Mouse (Mus musculus): ENCODE data around the gene Dlg2. TPM values are rescaled to one million over a fixed set of nuclear protein-coding genes. Genes with fewer than 3 reads are reported as not detected.

The Dlg2 gene
- total and polyA plus RNA-seq, 3 experiments, result 0.49 to 0.68 TPM; not detected in 1

DNA sequence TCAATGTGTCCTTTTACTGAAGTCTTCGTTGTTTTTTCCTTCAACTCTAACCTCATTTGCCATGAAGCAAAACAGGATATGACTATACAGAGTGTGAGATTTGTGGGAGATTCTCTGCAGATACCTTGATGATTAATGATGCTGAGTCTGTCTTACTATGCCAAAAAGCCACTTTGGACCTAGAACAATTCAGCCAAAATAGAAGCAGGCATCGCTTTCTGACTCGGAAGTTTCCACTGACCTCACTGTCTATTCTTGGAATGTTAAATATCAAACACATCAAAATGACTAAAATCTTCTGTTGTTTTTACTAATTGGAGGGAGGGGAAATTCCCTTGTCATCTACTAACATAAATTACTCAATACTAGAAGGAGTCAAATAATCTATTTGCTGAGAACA, 1657.8 kb downstream of the Dlg2 start:
- no peak for ATAC-seq (ENCODE audit: extremely low read depth, insufficient number of reproducible peaks, low FRiP score, poor library complexity, severe bottlenecking)
- Histone ChIP-seq H3K36me3 (replicated peaks) (no peaks in the 10 kb centered on the region), H3K4me1 (ENCODE audit: insufficient read depth, low read depth, low read length) (no peaks in the 10 kb centered on the region), H3K27me3 (ENCODE audit: insufficient read depth, low read length) (no peaks in the 10 kb centered on the region), H3K4me3 (ENCODE audit: low read depth, low read length) (no peak overlapping the region), H3K9me3 (replicated peaks) (no peaks in the 10 kb centered on the region)
- TF ChIP-seq CTCF (IDR thresholded peaks at IDR 0.05; ENCODE audit: low read depth, low read length), result no peak
- no peak for TF ChIP-seq GATA1 (IDR thresholded peaks at IDR 0.05; ENCODE audit: borderline replicate concordance, low read length)
- no peak for TF ChIP-seq TAL1 (conservative IDR thresholded peaks at IDR 0.05; ENCODE audit: low read depth, low read length)
- no peak for TF ChIP-seq POLR2AphosphoS5 (IDR thresholded peaks at IDR 0.05; ENCODE audit: insufficient replicate concordance, low read depth, low read length)
- no peak for TF ChIP-seq GATA2 (IDR thresholded peaks at IDR 0.05; ENCODE audit: borderline replicate concordance, low read depth, low read length)
- DNase-seq (ENCODE audit: low spot score), result no peak

- H3K9me3 ChIP-seq (replicated peaks), result no peaks in the 10 kb centered on the region
- DNase-seq (ENCODE audit: low spot score), result no peak
These were observed 1659.2 kb downstream of the Dlg2 start for GRCm38 (mm10) chr7:92135624-92136023.

GRCm38 (mm10) chr7:92140051-92140817, 1663.8 kb downstream of the Dlg2 start:
- Histone ChIP-seq H3K4me3 (ENCODE audit: low read depth, low read length) (no peak overlapping the region), H3K36me3 (replicated peaks) (no peaks in the 10 kb centered on the region), H3K9me3 (replicated peaks) (no peaks in the 10 kb centered on the region), H3K27me3 (ENCODE audit: insufficient read depth, low read length) (no peaks in the 10 kb centered on the region), H3K4me1 (ENCODE audit: insufficient read depth, low read depth, low read length) (no peaks in the 10 kb centered on the region)
- DNase-seq (ENCODE audit: low spot score) (no peak), ATAC-seq (ENCODE audit: extremely low read depth, insufficient number of reproducible peaks, low FRiP score, poor library complexity, severe bottlenecking) (no peak)
- no peak for TF ChIP-seq POLR2AphosphoS5 (IDR thresholded peaks at IDR 0.05; ENCODE audit: insufficient replicate concordance, low read depth, low read length)
- TF ChIP-seq CTCF (IDR thresholded peaks at IDR 0.05; ENCODE audit: low read depth, low read length), result no peak
- no peak for TF ChIP-seq GATA1 (IDR thresholded peaks at IDR 0.05; ENCODE audit: borderline replicate concordance, low read length)
- TF ChIP-seq TAL1 (conservative IDR thresholded peaks at IDR 0.05; ENCODE audit: low read depth, low read length), result no peak
- no peak for TF ChIP-seq GATA2 (IDR thresholded peaks at IDR 0.05; ENCODE audit: borderline replicate concordance, low read depth, low read length)

More at GRCm38 (mm10) chr7:92135624-92136023, 1659.2 kb downstream of the Dlg2 start:
- no peak for ATAC-seq (ENCODE audit: extremely low read depth, insufficient number of reproducible peaks, low FRiP score, poor library complexity, severe bottlenecking)
- no peak for TF ChIP-seq GATA1 (IDR thresholded peaks at IDR 0.05; ENCODE audit: borderline replicate concordance, low read length)
- no peak for TF ChIP-seq CTCF (IDR thresholded peaks at IDR 0.05; ENCODE audit: low read depth, low read length)
- TF ChIP-seq POLR2AphosphoS5 (IDR thresholded peaks at IDR 0.05; ENCODE audit: insufficient replicate concordance, low read depth, low read length), result no peak
- no peak for TF ChIP-seq GATA2 (IDR thresholded peaks at IDR 0.05; ENCODE audit: borderline replicate concordance, low read depth, low read length)
- no peak for TF ChIP-seq TAL1 (conservative IDR thresholded peaks at IDR 0.05; ENCODE audit: low read depth, low read length)
- no peaks in the 10 kb centered on the region for H3K4me1 ChIP-seq (ENCODE audit: insufficient read depth, low read depth, low read length)
- no peaks in the 10 kb centered on the region for H3K36me3 ChIP-seq (replicated peaks)
- H3K27me3 ChIP-seq (ENCODE audit: insufficient read depth, low read length), result no peaks in the 10 kb centered on the region
- no peak overlapping the region for H3K4me3 ChIP-seq (ENCODE audit: low read depth, low read length)

DNA sequence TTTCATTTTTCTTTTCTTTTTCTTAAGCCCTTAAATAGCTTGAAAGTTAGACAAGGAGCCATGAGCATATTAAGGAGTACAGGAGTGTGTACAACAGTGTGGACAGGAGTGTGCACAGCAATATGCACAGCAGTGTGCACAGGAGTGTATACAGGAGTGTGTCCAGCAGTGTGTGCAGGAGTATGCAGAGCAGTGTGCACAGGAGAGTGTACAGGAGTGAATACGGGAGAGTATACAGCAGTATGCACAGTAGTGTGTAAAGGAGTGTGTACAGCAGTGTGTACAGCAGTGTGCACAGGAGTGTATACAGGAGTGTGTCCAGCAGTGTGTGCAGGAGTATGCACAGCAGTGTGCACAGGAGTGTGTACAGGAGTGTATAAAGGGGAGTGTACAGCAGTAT, 1671.0 kb downstream of the Dlg2 start:
- ATAC-seq (ENCODE audit: extremely low read depth, insufficient number of reproducible peaks, low FRiP score, poor library complexity, severe bottlenecking), result no peak
- Histone ChIP-seq H3K4me3 (ENCODE audit: low read depth, low read length) (no peak overlapping the region), H3K9me3 (replicated peaks) (no peaks in the 10 kb centered on the region), H3K36me3 (replicated peaks) (no peaks in the 10 kb centered on the region), H3K27me3 (ENCODE audit: insufficient read depth, low read length) (no peaks in the 10 kb centered on the region; the same call in 1 of the 2 replicates), H3K4me1 (ENCODE audit: insufficient read depth, low read depth, low read length) (no peaks in the 10 kb centered on the region)
- TF ChIP-seq GATA2 (IDR thresholded peaks at IDR 0.05; ENCODE audit: borderline replicate concordance, low read depth, low read length) (no peak), CTCF (IDR thresholded peaks at IDR 0.05; ENCODE audit: low read depth, low read length) (no peak), POLR2AphosphoS5 (IDR thresholded peaks at IDR 0.05; ENCODE audit: insufficient replicate concordance, low read depth, low read length) (no peak), GATA1 (IDR thresholded peaks at IDR 0.05; ENCODE audit: borderline replicate concordance, low read length) (no peak), TAL1 (conservative IDR thresholded peaks at IDR 0.05; ENCODE audit: low read depth, low read length) (no peak)
- DNase-seq (ENCODE audit: low spot score), result no peak

DNA sequence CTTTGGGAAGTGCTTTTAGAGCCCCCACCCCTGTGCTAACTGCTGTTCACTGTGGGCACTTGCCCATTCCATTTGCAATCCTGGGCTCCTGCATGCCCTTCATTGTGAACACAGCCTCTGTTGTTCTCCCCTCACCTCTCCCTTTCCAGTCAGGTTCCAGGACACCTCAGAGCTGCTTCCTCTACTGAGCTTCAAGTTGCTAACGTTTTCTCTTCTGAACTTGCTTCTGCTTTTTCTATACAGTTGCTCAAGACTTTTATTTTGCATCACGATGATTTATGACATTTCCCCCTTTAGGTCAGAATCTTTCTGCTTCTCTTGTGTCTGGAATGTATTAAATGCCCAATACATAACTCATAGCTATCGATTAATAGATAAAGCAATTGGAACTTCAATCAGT, 1674.3 kb downstream of the Dlg2 start:
- TF ChIP-seq GATA2 (IDR thresholded peaks at IDR 0.05; ENCODE audit: borderline replicate concordance, low read depth, low read length) (no peak), GATA1 (IDR thresholded peaks at IDR 0.05; ENCODE audit: borderline replicate concordance, low read length) (no peak), POLR2AphosphoS5 (IDR thresholded peaks at IDR 0.05; ENCODE audit: insufficient replicate concordance, low read depth, low read length) (no peak), CTCF (IDR thresholded peaks at IDR 0.05; ENCODE audit: low read depth, low read length) (no peak), TAL1 (conservative IDR thresholded peaks at IDR 0.05; ENCODE audit: low read depth, low read length) (no peak)
- H3K9me3 ChIP-seq (replicated peaks), result no peaks in the 10 kb centered on the region
- H3K4me1 ChIP-seq (ENCODE audit: insufficient read depth, low read depth, low read length), result no peaks in the 10 kb centered on the region
- DNase-seq (ENCODE audit: low spot score), result no peak
- H3K36me3 ChIP-seq (replicated peaks), result no peaks in the 10 kb centered on the region
- no peaks in the 10 kb centered on the region; the same call in 1 of the 2 replicates for H3K27me3 ChIP-seq (ENCODE audit: insufficient read depth, low read length)
- no peak overlapping the region for H3K4me3 ChIP-seq (ENCODE audit: low read depth, low read length)
- no peak for ATAC-seq (ENCODE audit: extremely low read depth, insufficient number of reproducible peaks, low FRiP score, poor library complexity, severe bottlenecking)

DNA sequence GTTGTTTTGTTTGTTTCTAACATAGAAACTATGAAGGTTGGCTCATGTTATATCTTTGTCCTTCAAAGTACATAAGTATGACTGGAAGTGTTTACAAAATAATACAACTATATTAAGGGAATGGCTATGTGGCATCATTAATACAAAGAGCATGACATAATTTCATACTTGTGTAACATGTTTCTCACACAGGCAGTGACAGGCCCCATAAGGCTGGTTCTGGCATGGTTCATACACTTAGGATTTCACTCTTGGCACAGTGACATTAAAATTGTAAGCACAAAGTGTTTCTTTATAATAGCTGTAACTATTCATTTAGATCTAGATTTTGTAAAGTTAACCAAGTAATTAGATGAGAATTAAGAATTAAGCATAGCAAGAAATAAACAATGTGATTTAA, 1678.1 kb downstream of the Dlg2 start:
- DNase-seq (ENCODE audit: low spot score) (no peak), ATAC-seq (ENCODE audit: extremely low read depth, insufficient number of reproducible peaks, low FRiP score, poor library complexity, severe bottlenecking) (no peak)
- TF ChIP-seq CTCF (IDR thresholded peaks at IDR 0.05; ENCODE audit: low read depth, low read length) (no peak), GATA2 (IDR thresholded peaks at IDR 0.05; ENCODE audit: borderline replicate concordance, low read depth, low read length) (no peak), TAL1 (conservative IDR thresholded peaks at IDR 0.05; ENCODE audit: low read depth, low read length) (no peak), POLR2AphosphoS5 (IDR thresholded peaks at IDR 0.05; ENCODE audit: insufficient replicate concordance, low read depth, low read length) (no peak), GATA1 (IDR thresholded peaks at IDR 0.05; ENCODE audit: borderline replicate concordance, low read length) (no peak)
- no peak overlapping the region for H3K4me3 ChIP-seq (ENCODE audit: low read depth, low read length)
- H3K4me1 ChIP-seq (ENCODE audit: insufficient read depth, low read depth, low read length), result no peaks in the 10 kb centered on the region
- H3K36me3 ChIP-seq (replicated peaks), result no peaks in the 10 kb centered on the region
- no peaks in the 10 kb centered on the region for H3K27me3 ChIP-seq (ENCODE audit: insufficient read depth, low read length)
- no peaks in the 10 kb centered on the region for H3K9me3 ChIP-seq (replicated peaks)

All from G1E (cell line).